Mouse (Mus musculus) lung, postnatal 4 days (tissue): ENCODE data around the gene Gm35134.
"Not testable (repeated sequence)": the region's sequence is repeated elsewhere in the genome, so short reads cannot be mapped to it uniquely, and the experiment has no call there.

ENCODE experiments used
- DNase-seq, 2 experiments: peaks; one replicate each; pipeline ENCODE4 v3.0.0; 2021

Gm35134 gene

GRCm38 (mm10) chrY:19112707-19113106, at the start of gene Gm35134:
Gene Gm35134 (plus strand): TSS chrY:19113007.
- DNase-seq: not testable (repeated sequence)
